Mouse (Mus musculus): ENCODE results near the gene Tbc1d23. TPM values are rescaled to one million over a fixed set of nuclear protein-coding genes. Genes with fewer than 3 reads are reported as not detected.

The Tbc1d23 gene
- total and polyA plus RNA-seq, 2 experiments, result 4.0 to 18.7 TPM

- 70% methylated on average over 5 of the region's 5 CpGs for whole genome bisulfite sequencing
- Histone ChIP-seq H3K79me2 (ENCODE audit: control insufficient read depth, insufficient read depth, low read length) (no peaks in the 10 kb centered on the region; the same call in 1 of the 2 replicates), H3K9ac (ENCODE audit: low read depth, low read length) (no peak overlapping the region), H3K36me3 (ENCODE audit: control insufficient read depth, insufficient read depth, low read length) (peaks cover 42% of the 10 kb centered on the region), H3K27ac (replicated peaks; ENCODE audit: insufficient read depth, low read depth, low read length) (no peak overlapping the region), H3K4me3 (ENCODE audit: insufficient read depth, low read depth, low read length) (no peak overlapping the region), H3K4me1 (ENCODE audit: control insufficient read depth, insufficient read depth, low read length) (no peaks in the 10 kb centered on the region), H3K27me3 (ENCODE audit: control insufficient read depth, insufficient read depth, low read length) (no peaks in the 10 kb centered on the region)
- no peak for DNase-seq (ENCODE audit: extremely low read depth, low read depth, low spot score)
- TF ChIP-seq POLR2A (IDR thresholded peaks at IDR 0.05; ENCODE audit: extremely low read depth, insufficient read depth, low read length), result no peak
- no peak for TF ChIP-seq CTCF (IDR thresholded peaks at IDR 0.05; ENCODE audit: low read depth, low read length)
Measured at GRCm38 (mm10) chr16:57196590-57196989, 34.7 kb downstream of the Tbc1d23 start.

- WGBS, result 97% methylated on average over 14 of the region's 14 CpGs
- TF ChIP-seq POLR2A (IDR thresholded peaks at IDR 0.05; ENCODE audit: extremely low read depth, insufficient read depth, low read length) (no peak), CTCF (IDR thresholded peaks at IDR 0.05; ENCODE audit: low read depth, low read length) (no peak)
- Histone ChIP-seq H3K4me1 (ENCODE audit: control insufficient read depth, insufficient read depth, low read length) (peaks cover 3% of the 10 kb centered on the region; the same call in 1 of the 2 replicates), H3K27me3 (ENCODE audit: control insufficient read depth, insufficient read depth, low read length) (no peaks in the 10 kb centered on the region), H3K79me2 (ENCODE audit: control insufficient read depth, insufficient read depth, low read length) (no peaks in the 10 kb centered on the region), H3K9ac (ENCODE audit: low read depth, low read length) (no peak overlapping the region), H3K27ac (replicated peaks; ENCODE audit: insufficient read depth, low read depth, low read length) (no peak overlapping the region), H3K4me3 (ENCODE audit: insufficient read depth, low read depth, low read length) (no peak overlapping the region), H3K36me3 (ENCODE audit: control insufficient read depth, insufficient read depth, low read length) (peaks cover 31% of the 10 kb centered on the region)
- DNase-seq (ENCODE audit: extremely low read depth, low read depth, low spot score), result no peak
Measured at GRCm38 (mm10) chr16:57191214-57191613, 40.1 kb downstream of the Tbc1d23 start.

- no peak overlapping the region for H3K4me3 ChIP-seq (ENCODE audit: insufficient read depth, low read depth, low read length)
- H3K27ac ChIP-seq (replicated peaks; ENCODE audit: insufficient read depth, low read depth, low read length), result no peak overlapping the region
- peaks cover 3% of the 10 kb centered on the region; the same call in 1 of the 2 replicates for H3K4me1 ChIP-seq (ENCODE audit: control insufficient read depth, insufficient read depth, low read length)
- no peak for DNase-seq (ENCODE audit: extremely low read depth, low read depth, low spot score)
- no peak overlapping the region for H3K9ac ChIP-seq (ENCODE audit: low read depth, low read length)
- peaks cover 29% of the 10 kb centered on the region for H3K36me3 ChIP-seq (ENCODE audit: control insufficient read depth, insufficient read depth, low read length)
- 87% methylated on average over 8 of the region's 8 CpGs for WGBS
- TF ChIP-seq CTCF (IDR thresholded peaks at IDR 0.05; ENCODE audit: low read depth, low read length) (no peak), POLR2A (IDR thresholded peaks at IDR 0.05; ENCODE audit: extremely low read depth, insufficient read depth, low read length) (no peak)
- no peaks in the 10 kb centered on the region for H3K27me3 ChIP-seq (ENCODE audit: control insufficient read depth, insufficient read depth, low read length)
- no peaks in the 10 kb centered on the region for H3K79me2 ChIP-seq (ENCODE audit: control insufficient read depth, insufficient read depth, low read length)
Measured at GRCm38 (mm10) chr16:57190390-57190789, 40.9 kb downstream of the Tbc1d23 start.

- H3K27me3 ChIP-seq (ENCODE audit: control insufficient read depth, insufficient read depth, low read length), result no peaks in the 10 kb centered on the region
- no peak overlapping the region for H3K9ac ChIP-seq (ENCODE audit: low read depth, low read length)
- H3K4me1 ChIP-seq (ENCODE audit: control insufficient read depth, insufficient read depth, low read length), result peaks cover 3% of the 10 kb centered on the region; the same call in 1 of the 2 replicates
- peaks cover 22% of the 10 kb centered on the region for H3K36me3 ChIP-seq (ENCODE audit: control insufficient read depth, insufficient read depth, low read length)
- H3K79me2 ChIP-seq (ENCODE audit: control insufficient read depth, insufficient read depth, low read length), result no peaks in the 10 kb centered on the region
- DNase-seq (ENCODE audit: extremely low read depth, low read depth, low spot score), result peak; percentile 31
- TF ChIP-seq CTCF (IDR thresholded peaks at IDR 0.05; ENCODE audit: low read depth, low read length), result no peak
- no peak for TF ChIP-seq POLR2A (IDR thresholded peaks at IDR 0.05; ENCODE audit: extremely low read depth, insufficient read depth, low read length)
- 83% methylated on average over 2 of the region's 2 CpGs for WGBS
- no peak overlapping the region for H3K27ac ChIP-seq (replicated peaks; ENCODE audit: insufficient read depth, low read depth, low read length)
- H3K4me3 ChIP-seq (ENCODE audit: insufficient read depth, low read depth, low read length), result no peak overlapping the region
Measured at GRCm38 (mm10) chr16:57189493-57189892, 41.8 kb downstream of the Tbc1d23 start.

GRCm38 (mm10) chr16:57186618-57187017 lies 44.7 kb downstream of the Tbc1d23 start:
- no peak for TF ChIP-seq CTCF (IDR thresholded peaks at IDR 0.05; ENCODE audit: low read depth, low read length)
- TF ChIP-seq POLR2A (IDR thresholded peaks at IDR 0.05; ENCODE audit: extremely low read depth, insufficient read depth, low read length), result no peak
- no peaks in the 10 kb centered on the region for H3K79me2 ChIP-seq (ENCODE audit: control insufficient read depth, insufficient read depth, low read length)
- H3K4me1 ChIP-seq (ENCODE audit: control insufficient read depth, insufficient read depth, low read length), result peaks cover 3% of the 10 kb centered on the region; the same call in 1 of the 2 replicates
- H3K36me3 ChIP-seq (ENCODE audit: control insufficient read depth, insufficient read depth, low read length), result peaks cover 24% of the 10 kb centered on the region
- H3K27ac ChIP-seq (replicated peaks; ENCODE audit: insufficient read depth, low read depth, low read length), result no peak overlapping the region
- no peak overlapping the region for H3K4me3 ChIP-seq (ENCODE audit: insufficient read depth, low read depth, low read length)
- WGBS, result 28% methylated on average over 4 of the region's 4 CpGs
- peak; percentile 58 for DNase-seq (ENCODE audit: extremely low read depth, low read depth, low spot score)
- H3K9ac ChIP-seq (ENCODE audit: low read depth, low read length), result no peak overlapping the region
- H3K27me3 ChIP-seq (ENCODE audit: control insufficient read depth, insufficient read depth, low read length), result no peaks in the 10 kb centered on the region

GRCm38 (mm10) chr16:57182037-57182436 lies 49.3 kb downstream of the Tbc1d23 start:
- Histone ChIP-seq H3K27ac (replicated peaks; ENCODE audit: insufficient read depth, low read depth, low read length) (no peak overlapping the region), H3K36me3 (ENCODE audit: control insufficient read depth, insufficient read depth, low read length) (peaks cover 22% of the 10 kb centered on the region), H3K4me3 (ENCODE audit: insufficient read depth, low read depth, low read length) (no peak overlapping the region), H3K4me1 (ENCODE audit: control insufficient read depth, insufficient read depth, low read length) (no peaks in the 10 kb centered on the region), H3K27me3 (ENCODE audit: control insufficient read depth, insufficient read depth, low read length) (no peaks in the 10 kb centered on the region), H3K9ac (ENCODE audit: low read depth, low read length) (no peak overlapping the region), H3K79me2 (ENCODE audit: control insufficient read depth, insufficient read depth, low read length) (no peaks in the 10 kb centered on the region)
- DNase-seq (ENCODE audit: extremely low read depth, low read depth, low spot score), result no peak
- TF ChIP-seq POLR2A (IDR thresholded peaks at IDR 0.05; ENCODE audit: extremely low read depth, insufficient read depth, low read length), result no peak
- TF ChIP-seq CTCF (IDR thresholded peaks at IDR 0.05; ENCODE audit: low read depth, low read length), result no peak
- WGBS, result 87% methylated on average over 5 of the region's 5 CpGs
